Mouse (Mus musculus): Measurements from ENCODE around the gene Pacrg.

Pacrg gene

GRCm38 (mm10) chr17:10624699-10625424 lies 215.2 kb downstream of the Pacrg start:
- DNase-seq (ENCODE audit: low read depth, low spot score) = no peak
- Histone ChIP-seq H3K36me3 (ENCODE audit: control insufficient read depth, insufficient read depth, low read length, poor library complexity, severe bottlenecking) (no peaks in the 10 kb centered on the region), H3K27me3 (ENCODE audit: control insufficient read depth, insufficient read depth, low read length, poor library complexity, severe bottlenecking) (no peaks in the 10 kb centered on the region)

GRCm38 (mm10) chr17:10620621-10621020 lies 219.5 kb downstream of the Pacrg start:
- no peaks in the 10 kb centered on the region for H3K27me3 ChIP-seq (ENCODE audit: control insufficient read depth, insufficient read depth, low read length, poor library complexity, severe bottlenecking)
- no peaks in the 10 kb centered on the region for H3K36me3 ChIP-seq (ENCODE audit: control insufficient read depth, insufficient read depth, low read length, poor library complexity, severe bottlenecking)
- DNase-seq (ENCODE audit: low read depth, low spot score) = no peak

- no peak for DNase-seq (ENCODE audit: low read depth, low spot score)
- Histone ChIP-seq H3K36me3 (ENCODE audit: control insufficient read depth, insufficient read depth, low read length, poor library complexity, severe bottlenecking) (no peaks in the 10 kb centered on the region), H3K27me3 (ENCODE audit: control insufficient read depth, insufficient read depth, low read length, poor library complexity, severe bottlenecking) (no peaks in the 10 kb centered on the region)
Measured at GRCm38 (mm10) chr17:10619881-10620280, 220.2 kb downstream of the Pacrg start.

- H3K27me3 ChIP-seq (ENCODE audit: control insufficient read depth, insufficient read depth, low read length, poor library complexity, severe bottlenecking) = no peaks in the 10 kb centered on the region
- DNase-seq (ENCODE audit: low read depth, low spot score) = no peak
Measured at GRCm38 (mm10) chr17:10617656-10618055, 222.5 kb downstream of the Pacrg start.

GRCm38 (mm10) chr17:10615611-10616010 lies 224.5 kb downstream of the Pacrg start:
- no peak for DNase-seq (ENCODE audit: low read depth, low spot score)
- Histone ChIP-seq H3K36me3 (ENCODE audit: control insufficient read depth, insufficient read depth, low read length, poor library complexity, severe bottlenecking) (no peaks in the 10 kb centered on the region), H3K27me3 (ENCODE audit: control insufficient read depth, insufficient read depth, low read length, poor library complexity, severe bottlenecking) (no peaks in the 10 kb centered on the region)

More at GRCm38 (mm10) chr17:10617656-10618055, 222.5 kb downstream of the Pacrg start:
- H3K36me3 ChIP-seq (ENCODE audit: control insufficient read depth, insufficient read depth, low read length, poor library complexity, severe bottlenecking) = no peaks in the 10 kb centered on the region

- DNase-seq (ENCODE audit: low read depth, low spot score) = no peak
- H3K36me3 ChIP-seq (ENCODE audit: control insufficient read depth, insufficient read depth, low read length, poor library complexity, severe bottlenecking) = no peaks in the 10 kb centered on the region
- H3K27me3 ChIP-seq (ENCODE audit: control insufficient read depth, insufficient read depth, low read length, poor library complexity, severe bottlenecking) = no peaks in the 10 kb centered on the region
Measured at GRCm38 (mm10) chr17:10614696-10615095, 225.4 kb downstream of the Pacrg start.

GRCm38 (mm10) chr17:10611626-10612025 lies 228.5 kb downstream of the Pacrg start:
- DNase-seq (ENCODE audit: low read depth, low spot score) = no peak
- Histone ChIP-seq H3K27me3 (ENCODE audit: control insufficient read depth, insufficient read depth, low read length, poor library complexity, severe bottlenecking) (no peaks in the 10 kb centered on the region), H3K36me3 (ENCODE audit: control insufficient read depth, insufficient read depth, low read length, poor library complexity, severe bottlenecking) (no peaks in the 10 kb centered on the region)

- no peak for DNase-seq (ENCODE audit: low read depth, low spot score)
- no peaks in the 10 kb centered on the region for H3K27me3 ChIP-seq (ENCODE audit: control insufficient read depth, insufficient read depth, low read length, poor library complexity, severe bottlenecking)
- no peaks in the 10 kb centered on the region for H3K36me3 ChIP-seq (ENCODE audit: control insufficient read depth, insufficient read depth, low read length, poor library complexity, severe bottlenecking)
Measured at GRCm38 (mm10) chr17:10608146-10608545, 232.0 kb downstream of the Pacrg start.

- DNase-seq (ENCODE audit: low read depth, low spot score) = no peak
- Histone ChIP-seq H3K27me3 (ENCODE audit: control insufficient read depth, insufficient read depth, low read length, poor library complexity, severe bottlenecking) (no peaks in the 10 kb centered on the region), H3K36me3 (ENCODE audit: control insufficient read depth, insufficient read depth, low read length, poor library complexity, severe bottlenecking) (no peaks in the 10 kb centered on the region)
Measured at GRCm38 (mm10) chr17:10606090-10606489, 234.0 kb downstream of the Pacrg start.

GRCm38 (mm10) chr17:10597741-10598140 lies 242.4 kb downstream of the Pacrg start:
- Histone ChIP-seq H3K36me3 (ENCODE audit: control insufficient read depth, insufficient read depth, low read length, poor library complexity, severe bottlenecking) (no peaks in the 10 kb centered on the region), H3K27me3 (ENCODE audit: control insufficient read depth, insufficient read depth, low read length, poor library complexity, severe bottlenecking) (no peaks in the 10 kb centered on the region)
- no peak for DNase-seq (ENCODE audit: low read depth, low spot score)

- no peak for DNase-seq (ENCODE audit: low read depth, low spot score)
- no peaks in the 10 kb centered on the region for H3K27me3 ChIP-seq (ENCODE audit: control insufficient read depth, insufficient read depth, low read length, poor library complexity, severe bottlenecking)
- no peaks in the 10 kb centered on the region for H3K36me3 ChIP-seq (ENCODE audit: control insufficient read depth, insufficient read depth, low read length, poor library complexity, severe bottlenecking)
Measured at GRCm38 (mm10) chr17:10589604-10590003, 250.5 kb downstream of the Pacrg start.

GRCm38 (mm10) chr17:10588922-10589400 lies 251.2 kb downstream of the Pacrg start:
- Histone ChIP-seq H3K36me3 (ENCODE audit: control insufficient read depth, insufficient read depth, low read length, poor library complexity, severe bottlenecking) (no peaks in the 10 kb centered on the region), H3K27me3 (ENCODE audit: control insufficient read depth, insufficient read depth, low read length, poor library complexity, severe bottlenecking) (no peaks in the 10 kb centered on the region)
- DNase-seq (ENCODE audit: low read depth, low spot score) = no peak

- DNase-seq (ENCODE audit: low read depth, low spot score) = no peak
- no peaks in the 10 kb centered on the region for H3K27me3 ChIP-seq (ENCODE audit: control insufficient read depth, insufficient read depth, low read length, poor library complexity, severe bottlenecking)
- no peaks in the 10 kb centered on the region for H3K36me3 ChIP-seq (ENCODE audit: control insufficient read depth, insufficient read depth, low read length, poor library complexity, severe bottlenecking)
Measured at GRCm38 (mm10) chr17:10583301-10583700, 256.8 kb downstream of the Pacrg start.

- Histone ChIP-seq H3K27me3 (ENCODE audit: control insufficient read depth, insufficient read depth, low read length, poor library complexity, severe bottlenecking) (no peaks in the 10 kb centered on the region), H3K36me3 (ENCODE audit: control insufficient read depth, insufficient read depth, low read length, poor library complexity, severe bottlenecking) (no peaks in the 10 kb centered on the region)
- DNase-seq (ENCODE audit: low read depth, low spot score) = no peak
Measured at GRCm38 (mm10) chr17:10575306-10575705, 264.8 kb downstream of the Pacrg start.

GRCm38 (mm10) chr17:10572436-10572835 lies 267.7 kb downstream of the Pacrg start:
- H3K27me3 ChIP-seq (ENCODE audit: control insufficient read depth, insufficient read depth, low read length, poor library complexity, severe bottlenecking) = no peaks in the 10 kb centered on the region
- DNase-seq (ENCODE audit: low read depth, low spot score) = no peak
- H3K36me3 ChIP-seq (ENCODE audit: control insufficient read depth, insufficient read depth, low read length, poor library complexity, severe bottlenecking) = no peaks in the 10 kb centered on the region

GRCm38 (mm10) chr17:10569270-10569669 lies 270.8 kb downstream of the Pacrg start:
- DNase-seq (ENCODE audit: low read depth, low spot score) = no peak
- Histone ChIP-seq H3K36me3 (ENCODE audit: control insufficient read depth, insufficient read depth, low read length, poor library complexity, severe bottlenecking) (no peaks in the 10 kb centered on the region), H3K27me3 (ENCODE audit: control insufficient read depth, insufficient read depth, low read length, poor library complexity, severe bottlenecking) (no peaks in the 10 kb centered on the region)
